Mouse (Mus musculus) liver, adult 2 months (tissue): ENCODE measurements at regions not wholly inside any gene's neighbourhood (a gene's known extent, or its start where the extent isn't known, plus 50 kb on each side); places are given as distances from the start of the nearest gene placed in this dataset.

Experiments
- DNase-seq: peaks from one replicate; pipeline ENCODE4 v3.0.0-alpha.2; 2011; ENCODE audit warnings: low read depth, low spot score; ENCODE audit errors: extremely low read depth
- H3K27ac ChIP-seq: fragments of 200-500 bp; replicated peaks from 2 replicates; pipeline ENCODE4 v1.5.1; 2012; ENCODE audit warnings: low read depth, mild to moderate bottlenecking, control low read depth, inconsistent platforms, low read length; ENCODE audit not compliant: insufficient read depth
- H3K27me3 ChIP-seq: fragments of 200-500 bp; 2 replicates; pipeline ENCODE4 v1.6.1; 2012; ENCODE audit warnings: mild to moderate bottlenecking, moderate library complexity, low read length, inconsistent platforms; ENCODE audit not compliant: control insufficient read depth, insufficient read depth
- H3K36me3 ChIP-seq: fragments of 200-500 bp; 2 replicates; pipeline ENCODE4 v1.6.1; 2012; ENCODE audit warnings: low read length, inconsistent platforms; ENCODE audit not compliant: control insufficient read depth, insufficient read depth
- H3K4me1 ChIP-seq: fragments of 200-500 bp; 2 replicates; pipeline ENCODE4 v1.6.1; 2011; ENCODE audit warnings: low read length; ENCODE audit not compliant: control insufficient read depth, insufficient read depth
- H3K4me3 ChIP-seq: fragments of 200-500 bp; 2 replicates; pipeline ENCODE4 v1.5.1; 2011; ENCODE audit warnings: low read depth, mild to moderate bottlenecking, control low read depth, low read length, moderate library complexity; ENCODE audit not compliant: insufficient read depth
- H3K79me2 ChIP-seq: fragments of 200-500 bp; 2 replicates; pipeline ENCODE4 v1.6.1; 2012; ENCODE audit warnings: inconsistent platforms, mild to moderate bottlenecking, low read length, moderate library complexity; ENCODE audit not compliant: control insufficient read depth, insufficient read depth
- H3K9ac ChIP-seq: fragments of 200-500 bp; 2 replicates; pipeline ENCODE4 v1.6.1; 2012; ENCODE audit warnings: low read depth, mild to moderate bottlenecking, control low read depth, inconsistent platforms, low read length
- CTCF ChIP-seq: fragments of 200-500 bp; IDR thresholded peaks from 2 replicates; pipeline ENCODE4 v1.5.1; 2011; ENCODE audit warnings: low read depth, low read length, control low read depth
- POLR2A ChIP-seq: fragments of 200-500 bp; IDR thresholded peaks from 2 replicates; pipeline ENCODE4 v1.6.1; 2011; ENCODE audit warnings: low read length, control low read depth; ENCODE audit not compliant: insufficient read depth; ENCODE audit errors: extremely low read depth
- WGBS: fragments of 180-500 bp; shearing (Covaris S2); methylation state at CpG from one replicate; pipeline ENCODE4 v1.1.7; 2018; 5-methylcytosine and 5-hydroxymethylcytosine counted together

- Histone ChIP-seq H3K79me2 (no peaks in the 10 kb centered on the region), H3K27ac (no peak overlapping the region), H3K36me3 (no peaks in the 10 kb centered on the region), H3K27me3 (no peaks in the 10 kb centered on the region), H3K4me1 (no peaks in the 10 kb centered on the region), H3K4me3 (no peak overlapping the region), H3K9ac (no peak overlapping the region)
- TF ChIP-seq CTCF (no peak), POLR2A (no peak)
- no peak for DNase-seq
- WGBS: 86% methylated on average over 3 of the region's 3 CpGs
Measured at GRCm38 (mm10) chr16:50001662-50002455, 201.5 kb downstream of the Cd47 start.

- Histone ChIP-seq H3K4me3 (no peak overlapping the region), H3K27ac (no peak overlapping the region), H3K4me1 (no peaks in the 10 kb centered on the region), H3K27me3 (no peaks in the 10 kb centered on the region), H3K36me3 (no peaks in the 10 kb centered on the region), H3K79me2 (no peaks in the 10 kb centered on the region), H3K9ac (no peak overlapping the region)
- TF ChIP-seq CTCF (no peak), POLR2A (no peak)
- no peak for DNase-seq
- 92% methylated on average over 3 of the region's 3 CpGs for WGBS
Measured at GRCm38 (mm10) chr16:50002456-50002788, 202.1 kb downstream of the Cd47 start.

- Histone ChIP-seq H3K27ac (no peak overlapping the region), H3K4me3 (no peak overlapping the region), H3K79me2 (no peaks in the 10 kb centered on the region), H3K9ac (no peak overlapping the region), H3K4me1 (no peaks in the 10 kb centered on the region), H3K27me3 (no peaks in the 10 kb centered on the region), H3K36me3 (no peaks in the 10 kb centered on the region)
- 90% methylated on average over 3 of the region's 3 CpGs for WGBS
- TF ChIP-seq CTCF: no peak
- no peak for DNase-seq
Measured at GRCm38 (mm10) chr16:50009046-50009445, 208.7 kb downstream of the Cd47 start.

GRCm38 (mm10) chr16:50009542-50009941 lies 209.2 kb downstream of the Cd47 start:
- Histone ChIP-seq H3K36me3 (no peaks in the 10 kb centered on the region), H3K4me3 (no peak overlapping the region), H3K4me1 (no peaks in the 10 kb centered on the region), H3K9ac (no peak overlapping the region), H3K79me2 (no peaks in the 10 kb centered on the region), H3K27ac (no peak overlapping the region), H3K27me3 (no peaks in the 10 kb centered on the region)
- no peak for TF ChIP-seq POLR2A
- no peak for TF ChIP-seq CTCF
- no peak for DNase-seq
- WGBS: 58% methylated on average over 6 of the region's 6 CpGs

- Histone ChIP-seq H3K36me3 (no peaks in the 10 kb centered on the region), H3K4me1 (no peaks in the 10 kb centered on the region), H3K4me3 (no peak overlapping the region), H3K79me2 (no peaks in the 10 kb centered on the region), H3K27ac (no peak overlapping the region), H3K9ac (no peak overlapping the region), H3K27me3 (no peaks in the 10 kb centered on the region)
- no peak for DNase-seq
- TF ChIP-seq POLR2A (no peak), CTCF (no peak)
- WGBS: 72% methylated on average over 5 of the region's 5 CpGs
Measured at GRCm38 (mm10) chr16:50010074-50010473, 209.7 kb downstream of the Cd47 start.

- Histone ChIP-seq H3K36me3 (no peaks in the 10 kb centered on the region), H3K27me3 (no peaks in the 10 kb centered on the region), H3K4me3 (no peak overlapping the region), H3K79me2 (no peaks in the 10 kb centered on the region), H3K27ac (no peak overlapping the region), H3K4me1 (no peaks in the 10 kb centered on the region), H3K9ac (no peak overlapping the region)
- TF ChIP-seq CTCF (no peak), POLR2A (no peak)
- 57% methylated on average over 6 of the region's 6 CpGs for WGBS
- DNase-seq: peak; percentile 20
Measured at GRCm38 (mm10) chr16:50010532-50010971, 210.2 kb downstream of the Cd47 start.
